Mouse (Mus musculus) gonadal fat pad, adult 2 months (tissue): ENCODE data around the gene Tsr3. TPM values are rescaled to one million over a fixed set of nuclear protein-coding genes. Genes with fewer than 3 reads are reported as not detected.
"Not testable (repeated sequence)": the region's sequence is repeated elsewhere in the genome, so short reads cannot be mapped to it uniquely, and the experiment has no call there.

Experiments used
- DNase-seq: peaks from one replicate; pipeline ENCODE4 v3.0.0-alpha.2; 2012; ENCODE audit warnings: low read depth
- polyA plus RNA-seq: library from polyadenylated mRNA; depleted of rRNA; stranded (reverse); fragments of >200 nt; gene quantifications from 2 replicates; pipeline ENCODE4 v1.2.3, GENCODE M21; 2012; rRNA removed

The Tsr3 gene
- 21.5 and 24.7 TPM in 2 replicates for polyA plus RNA-seq

DNA sequence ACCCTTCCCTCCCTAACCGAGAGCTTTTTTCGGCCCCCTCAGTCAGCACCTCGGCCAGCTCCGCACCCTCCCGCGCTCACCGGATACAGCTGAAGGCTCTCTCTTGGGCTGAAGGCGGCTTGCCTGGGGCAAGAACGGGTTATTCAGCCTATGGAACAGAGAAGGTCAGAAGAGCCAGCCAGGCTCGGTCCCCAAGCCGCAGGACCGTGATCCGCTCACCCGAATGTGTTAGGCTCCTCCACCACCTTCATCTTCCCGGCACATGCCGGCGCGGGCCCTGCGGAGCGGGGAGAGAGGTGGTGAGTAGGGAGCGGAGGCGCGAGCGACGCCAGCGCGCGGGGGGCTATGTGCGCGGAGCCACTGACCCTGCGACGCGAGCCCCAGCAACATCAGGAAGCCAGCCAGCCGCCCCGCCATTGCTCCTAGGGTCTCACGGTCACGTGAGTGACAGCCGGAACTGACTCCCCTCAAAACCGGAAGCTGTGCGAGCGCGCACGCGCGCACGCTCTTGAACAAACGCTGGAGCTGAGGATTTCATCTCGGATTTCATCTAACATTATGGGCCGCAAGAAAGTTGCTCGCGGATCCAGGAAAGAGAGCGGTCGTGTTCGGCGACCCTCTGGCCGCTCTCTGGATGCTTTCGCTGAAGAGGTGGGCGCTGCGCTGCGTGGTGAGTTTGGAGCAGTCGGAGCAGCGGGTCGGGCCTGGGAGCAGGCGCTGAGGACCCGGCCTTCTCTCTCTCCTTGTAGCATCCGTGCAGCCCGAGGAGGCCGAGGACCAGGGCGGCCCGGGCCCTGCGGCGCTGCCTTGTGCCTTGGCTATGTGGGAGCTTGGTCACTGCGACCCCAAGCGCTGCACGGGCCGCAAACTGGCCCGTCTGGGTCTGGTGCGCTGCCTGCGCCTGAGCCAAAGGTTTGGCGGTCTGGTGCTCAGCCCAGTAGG is at the start of gene Tsr3, which contains the start of gene Gnptg:
Gene Tsr3, plus strand, starts transcription at position 476 of the 942 bp plus-strand sequence.
Gene Gnptg, minus strand, starts transcription at position 430 of the 942 bp plus-strand sequence.
- no peak for DNase-seq

DNA sequence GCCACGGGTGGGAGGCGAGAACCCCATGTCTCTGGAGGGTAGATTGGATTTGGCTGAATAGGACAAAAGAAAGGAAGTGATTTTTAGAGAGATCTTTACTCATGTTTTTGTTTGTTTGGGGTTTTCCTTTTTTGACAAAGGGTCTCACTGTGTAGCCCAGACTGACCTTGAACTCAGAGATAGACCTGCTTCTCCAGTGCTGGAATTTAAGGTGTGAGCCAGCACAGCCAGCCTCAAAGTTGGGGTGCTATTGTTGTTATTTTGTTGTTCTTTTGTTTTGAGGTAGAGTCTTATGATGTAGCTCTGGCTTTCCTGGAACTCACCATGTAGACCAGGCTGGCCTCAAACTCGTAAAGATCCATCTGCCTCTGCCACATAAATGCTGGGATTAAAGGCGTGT is 37.6 kb upstream of the Tsr3 start:
- DNase-seq = no peak

DNA sequence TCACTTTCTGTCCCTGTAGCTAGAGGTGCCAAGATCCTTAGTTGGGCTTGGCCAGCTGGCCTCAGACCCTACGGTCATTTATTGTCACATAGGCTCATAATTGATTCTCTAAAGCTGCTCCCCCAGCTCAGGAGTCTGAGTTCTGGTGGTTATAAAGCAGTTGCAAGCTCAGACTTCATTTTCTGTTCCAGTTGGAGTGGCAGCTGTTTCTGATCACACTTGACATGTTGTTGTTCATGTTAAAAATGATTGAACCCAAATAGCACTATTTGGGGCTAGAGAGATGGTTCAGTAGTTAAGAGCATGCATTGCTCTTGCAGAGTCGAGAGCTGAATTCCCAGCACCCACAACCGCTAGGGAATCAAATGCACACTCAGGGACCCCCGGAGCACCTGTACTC is 30.0 kb upstream of the Tsr3 start:
- DNase-seq = no peak

DNA sequence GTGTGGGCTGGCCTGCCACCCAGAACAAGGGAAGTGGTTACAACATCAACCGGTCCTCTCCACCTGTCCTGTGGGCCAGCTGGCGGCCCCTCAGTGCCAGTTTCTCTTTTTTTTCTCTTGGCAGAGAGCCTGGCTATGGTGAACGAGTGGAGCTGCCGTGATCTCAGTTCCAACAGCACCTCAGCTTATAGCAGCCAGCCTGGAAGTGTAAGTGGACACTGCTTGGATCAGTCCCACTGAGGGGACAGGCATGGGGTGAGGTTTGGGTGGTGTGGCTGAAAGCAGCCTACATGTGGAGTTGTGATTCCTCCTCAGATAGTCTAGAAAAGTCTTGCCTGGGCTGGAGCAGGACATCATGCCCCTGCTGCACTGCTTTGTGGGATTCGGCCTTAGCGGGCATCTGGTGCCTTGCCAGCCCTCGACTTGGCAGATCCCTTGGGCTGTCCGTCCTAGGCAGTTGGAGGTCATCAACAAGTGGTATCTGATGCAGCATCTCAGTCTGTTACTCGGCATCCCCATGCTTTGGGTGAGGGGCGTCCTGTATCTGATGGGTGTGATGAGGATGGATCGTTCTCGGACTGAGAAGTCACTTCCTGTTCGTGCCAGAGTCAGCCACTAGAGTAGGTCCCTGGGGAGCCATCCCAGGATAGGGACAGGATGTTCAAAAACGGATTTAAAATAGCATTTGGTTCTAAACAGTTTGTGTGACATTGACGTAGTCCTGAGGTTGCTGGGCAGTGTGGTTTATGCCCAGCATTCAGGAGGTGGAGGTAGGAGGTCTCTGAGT is 29.1 kb upstream of the Tsr3 start:
- DNase-seq = no peak

DNA sequence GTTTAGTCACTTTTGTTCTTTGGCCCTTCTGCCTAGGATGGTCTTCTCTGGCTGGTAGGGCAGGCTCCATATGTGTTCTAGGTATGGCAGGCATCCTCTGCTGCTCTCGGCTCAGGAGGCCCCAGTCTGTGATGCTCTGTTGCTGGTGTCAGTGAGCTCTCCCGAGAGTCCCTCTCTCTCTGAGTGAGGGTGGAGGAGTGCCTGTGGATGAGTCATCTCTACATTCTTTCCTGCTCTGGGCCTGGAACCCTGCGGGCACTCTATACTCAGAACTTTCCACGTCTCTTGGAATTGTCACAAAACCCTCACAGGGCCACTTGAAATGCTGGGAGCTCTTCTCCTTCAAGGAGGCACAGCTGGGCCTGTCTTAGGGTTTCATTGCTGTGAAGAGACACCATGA is 28.3 kb upstream of the Tsr3 start:
- no peak for DNase-seq

DNA sequence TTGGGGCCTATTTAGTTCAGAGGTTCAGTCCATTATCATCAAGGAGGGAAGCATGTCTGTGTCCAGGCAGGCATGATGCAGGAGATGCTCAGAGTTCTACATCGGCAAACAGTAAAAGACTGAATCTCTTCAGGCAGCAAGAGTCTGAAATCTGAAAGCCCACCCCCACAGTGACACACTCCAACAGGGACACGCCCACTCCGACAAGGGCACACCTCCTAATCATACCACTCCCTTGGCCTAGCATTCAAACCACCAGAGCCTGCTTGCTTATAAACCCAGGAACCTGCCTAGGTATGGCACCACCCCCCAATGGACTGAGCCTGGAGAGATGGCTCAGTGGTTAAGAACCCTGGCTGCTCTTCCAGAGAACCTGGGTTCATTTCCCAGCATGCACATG is 24.5 kb upstream of the Tsr3 start:
- DNase-seq = no peak

DNA sequence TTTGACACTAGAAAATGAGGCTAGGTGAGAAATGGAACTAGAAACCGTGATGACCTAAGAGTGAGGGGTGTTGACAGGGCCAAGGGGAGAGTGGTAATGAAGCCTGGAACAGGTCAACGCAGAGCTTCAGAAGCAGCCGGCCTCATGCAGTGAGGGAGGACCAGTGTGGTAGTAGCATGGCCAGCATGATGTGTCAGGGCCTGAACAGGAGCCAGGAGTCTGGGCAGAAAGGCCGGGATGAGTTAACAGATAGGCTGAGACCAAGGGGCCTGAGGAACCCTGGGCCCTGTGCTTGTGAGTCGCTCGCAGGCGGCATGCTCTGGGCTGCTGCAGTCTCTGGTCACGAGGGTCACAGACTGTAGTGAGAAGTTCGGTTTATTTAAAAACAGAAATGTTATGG is 21.0 kb upstream of the Tsr3 start:
- no peak for DNase-seq

DNA sequence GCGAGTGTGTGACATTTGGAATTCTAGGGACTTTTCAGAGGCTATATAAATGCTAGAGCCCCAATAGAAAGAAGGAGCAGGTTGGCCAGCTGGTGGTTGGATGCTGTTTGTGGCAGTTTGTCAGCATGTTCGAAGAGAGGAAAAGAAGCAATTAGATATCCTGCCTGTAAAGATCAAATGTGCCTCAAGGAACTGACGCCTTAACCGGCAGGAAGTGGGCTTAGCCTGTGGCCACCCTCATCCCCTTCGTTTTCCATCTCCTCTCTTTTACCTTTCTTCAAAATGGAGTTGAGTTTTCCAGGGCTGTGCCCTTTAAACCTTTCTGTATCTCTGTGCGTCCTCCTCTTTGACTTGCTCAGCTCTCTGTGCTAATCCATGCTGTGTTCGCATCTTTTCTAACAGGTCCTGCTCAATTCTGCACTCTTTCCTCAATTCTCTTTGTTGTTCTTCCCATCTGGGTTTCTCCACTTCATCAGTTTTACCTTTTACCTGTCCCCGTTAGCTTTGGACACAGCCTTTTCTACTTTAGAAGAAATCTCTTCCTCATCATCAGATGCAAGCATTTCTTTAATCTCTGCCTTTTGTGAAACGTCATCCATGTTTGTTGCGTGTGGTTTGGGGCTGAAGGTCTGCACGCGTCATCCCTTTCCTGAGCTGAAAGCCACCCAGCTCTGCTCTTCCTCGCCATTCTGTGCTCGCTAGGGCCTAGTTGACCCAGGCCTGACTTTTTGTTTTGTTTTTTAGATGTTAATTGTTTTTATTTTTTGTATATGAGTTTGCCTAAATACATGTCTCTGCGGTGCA is 20.3 kb upstream of the Tsr3 start:
- no peak for DNase-seq

DNA sequence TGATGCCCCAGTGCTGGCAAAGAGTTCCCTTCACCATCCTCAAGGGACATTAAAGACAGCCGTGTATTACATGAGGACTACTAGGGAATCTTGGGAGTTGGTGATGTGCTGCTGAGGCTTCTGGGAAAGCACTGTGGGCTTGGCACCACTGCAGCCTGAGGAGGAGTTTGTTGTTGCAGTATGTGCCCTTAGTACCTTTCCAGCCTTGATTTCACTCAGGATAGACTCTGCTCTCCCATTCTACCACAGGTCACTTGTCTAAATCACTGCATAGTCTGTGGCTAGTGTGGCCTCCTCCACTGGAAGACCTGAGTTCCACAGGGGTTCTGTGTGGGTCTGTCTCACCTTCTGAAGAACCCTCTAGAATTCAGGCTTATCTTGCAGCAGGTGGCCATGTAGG is 19.2 kb upstream of the Tsr3 start:
- DNase-seq = no peak

DNA sequence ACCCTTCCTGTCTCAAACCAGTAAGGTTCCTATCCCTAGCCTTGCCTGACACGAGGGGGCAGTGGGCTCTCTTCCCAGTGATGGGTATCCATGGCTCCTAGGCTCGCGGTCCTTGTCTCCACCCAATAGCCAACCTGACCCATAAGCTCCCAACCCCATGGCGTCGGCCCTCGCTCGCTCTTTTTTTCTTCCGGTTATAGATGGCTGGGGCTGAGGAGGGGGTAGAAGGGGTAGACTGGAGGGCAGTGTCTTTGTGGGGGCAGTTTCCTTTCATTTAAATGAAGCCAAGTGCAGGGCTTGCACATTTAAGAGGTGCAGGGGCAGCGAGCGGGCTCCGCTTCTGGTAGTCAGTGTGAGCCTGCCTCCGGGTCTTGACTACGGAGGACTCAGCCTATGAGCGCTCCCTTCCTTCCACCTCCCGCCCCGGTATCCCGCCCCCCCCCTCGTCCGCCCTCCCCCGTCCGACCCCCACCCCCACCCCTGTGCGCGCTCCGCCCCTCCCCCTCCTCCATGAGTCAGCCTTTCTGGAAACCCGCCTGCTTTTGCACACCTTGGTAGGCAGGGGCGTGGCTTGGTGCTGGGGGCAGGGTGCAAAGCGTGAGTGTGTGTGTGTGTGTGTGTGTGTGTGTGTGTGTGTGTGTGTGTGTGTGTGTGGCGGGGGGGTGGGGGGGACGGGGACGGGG is 18.0 kb upstream of the Tsr3 start:
- DNase-seq = no peak

DNA sequence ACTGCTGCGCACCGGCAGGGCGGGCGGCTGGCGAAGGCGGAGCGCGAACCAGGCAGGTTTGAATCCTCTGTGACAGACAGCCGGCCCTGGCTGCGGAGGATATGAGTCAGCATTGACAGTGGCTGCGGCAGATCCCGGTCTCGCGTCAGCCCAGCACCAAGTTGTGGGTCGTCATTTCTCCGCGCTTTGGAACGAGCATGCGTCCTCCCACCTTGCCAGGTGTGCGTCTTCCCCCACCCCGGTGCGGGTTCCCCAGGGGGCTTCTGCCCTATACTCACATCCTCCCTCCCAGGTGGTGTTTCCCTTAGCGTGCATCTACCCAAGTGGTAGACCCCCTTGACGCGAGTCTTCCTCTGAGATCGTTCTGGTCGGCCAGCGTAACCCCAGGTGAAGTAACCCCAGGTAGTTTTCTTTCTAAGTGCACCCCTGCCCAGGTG is 17.4 kb upstream of the Tsr3 start:
- DNase-seq = not testable (repeated sequence)

DNA sequence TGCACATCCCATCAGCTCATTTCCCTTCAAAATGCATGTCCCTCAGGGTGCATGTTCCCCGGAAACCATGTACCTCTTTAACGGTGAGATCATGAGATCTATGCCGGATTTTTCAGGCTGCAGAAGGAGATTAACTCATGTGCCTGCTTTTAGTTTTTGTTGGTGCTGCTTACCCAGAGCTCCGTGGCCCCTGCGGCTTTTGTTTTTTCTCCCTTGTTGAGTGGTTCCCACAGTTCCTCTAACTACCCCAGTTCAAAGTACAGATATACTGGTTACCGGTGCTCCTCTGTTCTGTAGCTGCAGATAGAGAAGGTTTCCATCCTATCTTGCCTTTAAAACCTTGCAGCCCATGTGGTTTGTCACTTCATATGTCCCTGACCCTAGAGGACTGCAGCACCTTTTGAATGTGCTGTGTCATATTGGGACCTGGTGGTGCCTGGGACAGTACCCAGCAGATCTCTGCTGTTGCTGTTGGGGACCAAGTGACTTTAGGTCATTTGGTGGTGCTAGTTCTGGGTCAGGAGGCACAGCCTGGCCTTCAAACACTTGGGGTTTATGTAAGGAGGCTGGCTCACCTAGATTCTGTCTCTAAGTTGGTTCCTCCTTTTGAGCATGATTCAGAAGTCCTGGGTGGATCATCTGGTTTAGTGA is 16.9 kb upstream of the Tsr3 start:
- DNase-seq = no peak

DNA sequence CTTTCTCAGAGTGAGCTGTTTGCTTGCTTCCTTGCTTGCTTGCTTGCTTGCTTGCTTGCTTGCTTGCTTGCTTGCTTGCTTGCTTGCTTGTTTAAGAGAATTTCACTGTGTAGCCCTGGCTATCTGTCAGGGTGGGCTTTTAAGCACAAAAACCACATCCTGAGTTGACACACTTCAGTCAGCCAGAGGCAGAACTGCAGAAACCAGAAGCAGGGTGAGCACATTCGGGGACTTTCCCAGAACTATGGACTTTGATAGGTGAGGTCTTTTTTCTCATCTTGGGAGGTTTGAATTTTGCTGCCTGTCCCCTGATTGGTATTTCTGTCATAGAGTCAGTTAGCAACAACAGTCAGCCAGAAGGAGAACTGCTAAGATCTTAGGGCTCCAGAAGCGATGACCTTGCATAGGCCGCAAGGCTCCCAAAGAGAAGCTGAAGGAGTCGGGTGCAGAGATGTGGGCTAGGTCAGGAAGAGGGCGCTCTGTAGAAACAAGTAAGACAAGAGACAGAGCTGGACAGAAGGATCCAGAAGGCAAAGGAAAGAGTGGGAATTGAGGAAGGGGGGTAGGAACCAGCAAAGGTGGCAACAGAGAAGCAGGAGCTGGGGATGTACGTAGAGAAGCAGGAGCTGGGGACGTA is 15.3 kb upstream of the Tsr3 start:
- no peak for DNase-seq

DNA sequence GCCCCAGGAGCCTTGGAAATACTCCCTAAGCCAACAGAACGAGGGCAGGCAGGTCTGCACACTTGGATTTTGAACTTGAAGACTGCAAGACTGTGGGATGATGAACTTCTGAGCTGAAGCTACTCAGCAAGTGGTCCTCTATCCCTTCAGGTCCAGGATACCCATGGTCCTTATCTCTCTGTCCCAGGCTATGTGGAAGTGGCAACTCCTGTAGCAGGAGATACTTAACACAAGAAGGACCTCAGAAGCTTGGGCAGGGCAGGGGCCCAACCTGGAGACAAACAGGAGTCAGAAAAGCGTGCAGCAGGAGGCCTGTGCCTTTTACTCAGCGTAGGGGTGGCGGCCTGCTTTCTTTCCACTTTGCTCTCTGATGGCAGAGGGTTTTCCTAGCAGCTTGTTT is 14.3 kb upstream of the Tsr3 start:
- no peak for DNase-seq

DNA sequence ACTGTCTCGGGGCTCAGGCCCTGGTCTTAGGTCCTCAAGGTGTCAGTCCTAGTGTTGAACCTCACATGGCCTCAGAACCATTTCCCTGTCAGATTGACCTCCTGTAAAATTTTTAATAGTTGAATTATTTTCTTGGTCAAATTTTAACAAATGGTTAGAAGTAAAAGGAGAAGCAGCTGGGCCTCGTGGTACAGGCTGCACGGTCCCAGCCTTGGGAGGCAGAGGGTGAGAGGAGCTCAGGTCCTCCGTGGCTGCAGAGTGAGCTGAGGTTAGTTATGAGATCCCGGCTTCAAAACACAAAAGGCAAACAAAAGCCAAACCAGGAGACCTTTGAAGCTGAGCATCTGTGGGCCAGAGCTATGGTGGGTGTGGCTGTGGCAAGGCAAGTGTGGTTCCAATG is 12.0 kb upstream of the Tsr3 start:
- DNase-seq = no peak

DNA sequence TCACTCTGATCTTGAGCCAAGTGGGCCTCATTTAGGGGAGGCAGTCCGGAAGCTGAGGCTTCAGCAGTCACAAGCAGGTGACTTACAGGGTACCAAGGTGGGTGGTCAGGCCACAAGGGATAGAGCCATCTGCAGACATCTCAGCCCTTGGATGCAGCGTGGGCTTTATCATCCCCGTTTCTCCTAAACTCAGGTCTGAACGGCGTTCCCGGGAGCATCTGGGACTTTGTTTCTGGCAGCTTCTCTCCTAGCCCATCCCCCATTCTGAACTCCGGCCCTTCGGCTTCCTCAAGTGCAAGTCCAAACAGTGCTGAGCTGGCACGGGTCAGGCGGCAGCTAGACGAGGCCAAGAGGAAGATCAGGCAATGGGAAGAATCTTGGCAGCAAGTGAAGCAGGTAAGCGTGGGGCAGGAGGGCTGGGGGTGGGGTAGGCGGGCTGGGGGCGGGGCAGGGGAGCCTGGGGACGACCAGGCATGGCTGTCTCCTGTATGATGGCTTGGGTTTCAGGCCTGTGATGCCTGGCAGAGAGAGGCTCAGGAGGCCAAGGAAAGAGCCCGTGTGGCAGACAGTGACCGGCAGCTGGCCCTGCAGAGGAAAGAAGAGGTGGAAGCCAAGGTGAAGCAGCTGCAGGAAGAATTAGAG is 9.8 kb upstream of the Tsr3 start:
- not testable (repeated sequence) for DNase-seq

DNA sequence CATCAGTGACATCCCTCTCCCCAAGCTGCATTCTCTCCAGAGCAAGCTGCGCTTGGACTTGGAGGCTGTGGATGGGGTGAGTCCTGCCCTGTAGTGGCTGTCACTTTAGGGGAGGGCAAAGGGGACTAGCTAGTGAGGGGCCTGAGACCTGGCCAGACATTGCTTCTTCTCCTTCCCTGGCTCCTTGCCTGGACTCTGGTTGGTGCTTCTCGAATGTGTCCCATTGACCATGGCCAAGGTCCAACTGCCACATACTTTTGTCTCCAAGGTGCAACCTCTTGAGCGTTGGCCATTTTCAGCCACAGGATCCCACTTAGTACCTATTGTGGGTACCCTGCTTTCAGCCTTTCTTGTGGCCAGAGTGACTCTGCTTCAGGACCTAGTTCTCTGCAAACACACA is 9.3 kb upstream of the Tsr3 start:
- DNase-seq = no peak

DNA sequence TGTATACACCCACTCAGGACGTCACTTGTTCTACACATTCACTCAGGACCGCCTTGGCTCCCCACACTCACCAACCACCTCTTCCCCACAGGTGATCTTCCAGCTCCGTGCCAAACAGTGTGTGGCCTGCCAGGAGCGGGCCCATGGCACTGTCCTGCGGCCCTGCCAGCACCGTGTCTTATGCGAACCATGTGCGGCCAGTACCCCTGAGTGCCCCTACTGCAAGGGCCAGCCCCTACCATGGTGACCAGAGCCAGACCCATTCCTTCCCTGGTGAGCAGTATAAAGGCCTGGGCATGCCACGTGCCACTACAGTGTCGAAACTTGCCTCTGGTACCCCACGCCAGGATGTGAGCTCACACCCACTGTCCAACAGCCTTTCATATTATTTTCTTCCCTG is 8.3 kb upstream of the Tsr3 start:
- not testable (repeated sequence) for DNase-seq

DNA sequence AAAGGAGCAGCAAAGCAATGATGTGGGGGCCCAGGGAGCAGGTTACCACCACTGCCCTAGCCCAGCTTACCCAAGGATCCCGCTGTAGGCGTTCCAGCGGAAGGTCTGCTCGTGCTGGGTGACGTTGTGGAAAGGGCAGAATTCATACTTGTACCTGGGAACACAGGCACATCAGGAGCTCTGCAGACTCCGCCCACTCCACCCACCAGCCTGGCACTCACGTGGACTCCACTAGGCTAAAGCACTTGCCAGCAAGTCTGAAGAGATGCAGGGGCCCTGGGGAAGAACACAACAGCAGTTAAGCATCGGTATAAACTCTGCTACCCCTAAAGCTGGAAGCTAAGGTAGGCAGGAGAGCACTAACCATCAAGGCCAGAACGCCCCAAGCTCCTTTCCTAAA is 4.3 kb upstream of the Tsr3 start:
- DNase-seq = no peak
